Mouse (Mus musculus) embryonic fibroblast, embryonic 13.5 days (primary cell): Measurements from ENCODE around the gene Klhl26.

ENCODE experiments used
- CTCF ChIP-seq: IDR thresholded peaks from 2 replicates; pipeline ENCODE4 v1.5.1; 2011; ENCODE audit warnings: mild to moderate bottlenecking, control low read depth, low read length, moderate library complexity, borderline replicate concordance; ENCODE audit not compliant: insufficient read depth
- POLR2A ChIP-seq: IDR thresholded peaks from 2 replicates; pipeline ENCODE4 v1.6.1; 2011; ENCODE audit warnings: low read depth, mild to moderate bottlenecking, control low read depth, low read length, moderate library complexity

DNA sequence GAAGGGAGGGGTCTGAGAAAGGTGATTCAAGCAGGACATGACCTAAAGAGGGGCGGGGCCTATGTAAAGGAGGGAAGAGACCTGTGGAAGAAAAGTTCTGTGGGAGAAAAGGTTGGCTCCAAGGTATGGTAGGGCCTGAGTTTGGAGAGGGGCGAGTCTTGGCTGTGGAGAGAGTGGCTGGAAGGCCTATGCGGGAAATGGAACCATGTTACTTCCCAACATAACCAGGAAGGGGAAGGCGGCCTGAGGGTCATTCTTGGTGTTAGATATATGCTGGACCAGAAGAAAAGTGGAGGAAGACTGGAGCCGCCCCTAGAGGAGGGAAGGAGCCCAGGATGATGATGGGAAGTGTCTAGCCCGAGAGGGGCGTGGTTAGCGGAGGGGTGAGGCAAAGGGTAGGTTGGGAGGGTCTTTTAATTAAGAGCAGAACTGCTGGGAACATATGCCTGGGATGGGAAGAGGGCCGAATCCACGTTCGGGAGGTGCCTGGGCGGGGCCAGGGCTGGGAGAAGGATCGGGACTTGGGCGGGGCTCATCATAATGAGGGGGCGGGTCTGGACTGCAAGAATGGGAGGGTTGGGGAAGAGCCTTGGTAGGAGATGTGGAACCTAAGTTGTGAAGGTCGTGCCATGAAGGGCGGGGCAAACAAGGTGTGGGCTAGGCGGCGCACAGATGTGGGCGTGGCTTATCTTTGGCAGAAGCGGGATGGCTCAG lies 658 bp upstream of the Klhl26 start:
- TF ChIP-seq CTCF, result no peak
- no peak for TF ChIP-seq POLR2A
